Mouse (Mus musculus): ENCODE results near the gene I830077J02Rik. TPM values are rescaled to one million over a fixed set of nuclear protein-coding genes. Genes with fewer than 3 reads are reported as not detected.
A peak's percentile ranks its signal among the peaks of the same experiment; 100 is the strongest.

I830077J02Rik gene
- polyA plus RNA-seq, 1 experiment from 2014 or later, result 3.2 TPM

GRCm38 (mm10) chr3:105951348-105951747 lies 18.9 kb upstream of the I830077J02Rik start:
- Histone ChIP-seq H3K4me2 (no peak overlapping the region), H3K27me3 (no peaks in the 10 kb centered on the region), H3K9me3 (replicated peaks) (no peaks in the 10 kb centered on the region), H3K4me3 (replicated peaks) (no peak overlapping the region), H3K4me1 (replicated peaks) (peaks cover 12% of the 10 kb centered on the region; the same call in 1 of the 2 replicates), H3K36me3 (replicated peaks) (peaks cover 81% of the 10 kb centered on the region), H3K27ac (replicated peaks) (no peak overlapping the region), H3K9ac (no peak overlapping the region)
- no peak for ATAC-seq (ENCODE audit: insufficient read depth)
- WGBS (ENCODE audit: insufficient replicate concordance), result 84% methylated on average over 7 of the region's 7 CpGs

GRCm38 (mm10) chr3:105936111-105936510 lies 3.6 kb upstream of the I830077J02Rik start:
- H3K9me3 ChIP-seq (replicated peaks), result no peaks in the 10 kb centered on the region
- 78% methylated on average over 4 of the region's 4 CpGs for WGBS (ENCODE audit: insufficient replicate concordance)

GRCm38 (mm10) chr3:105935033-105935432 lies 2.6 kb upstream of the I830077J02Rik start:
- Histone ChIP-seq H3K4me1 (replicated peaks) (0 out of 2 replicates have a peak, but pooled peaks cover 4% of the 10 kb centered on the region), H3K9me3 (replicated peaks) (no peaks in the 10 kb centered on the region), H3K27ac (replicated peaks) (no peak overlapping the region), H3K27me3 (no peaks in the 10 kb centered on the region), H3K4me2 (no peak overlapping the region), H3K4me3 (replicated peaks) (no peak overlapping the region), H3K9ac (no peak overlapping the region), H3K36me3 (replicated peaks) (0 out of 2 replicates have a peak, but pooled peaks cover 8% of the 10 kb centered on the region)
- WGBS (ENCODE audit: insufficient replicate concordance), result 76% methylated on average over 5 of the region's 5 CpGs
- ATAC-seq (ENCODE audit: insufficient read depth), result no peak

More at GRCm38 (mm10) chr3:105936111-105936510, 3.6 kb upstream of the I830077J02Rik start:
- no peak overlapping the region for H3K4me3 ChIP-seq (replicated peaks)
- peaks cover 19% of the 10 kb centered on the region for H3K36me3 ChIP-seq (replicated peaks)
- H3K4me2 ChIP-seq, result no peak overlapping the region
- no peaks in the 10 kb centered on the region for H3K4me1 ChIP-seq (replicated peaks)
- H3K27ac ChIP-seq (replicated peaks), result no peak overlapping the region
- H3K27me3 ChIP-seq, result no peaks in the 10 kb centered on the region
- no peak overlapping the region for H3K9ac ChIP-seq
- no peak for ATAC-seq (ENCODE audit: insufficient read depth)

- Histone ChIP-seq H3K4me1 (replicated peaks) (0 out of 2 replicates have a peak, but pooled peaks cover 7% of the 10 kb centered on the region), H3K9ac (no peak overlapping the region), H3K27ac (replicated peaks) (no peak overlapping the region), H3K36me3 (replicated peaks) (0 out of 2 replicates have a peak, but pooled peaks cover 5% of the 10 kb centered on the region), H3K4me2 (no peak overlapping the region), H3K9me3 (replicated peaks) (no peaks in the 10 kb centered on the region), H3K4me3 (replicated peaks) (no peak overlapping the region), H3K27me3 (no peaks in the 10 kb centered on the region)
- no peak for ATAC-seq (ENCODE audit: insufficient read depth)
- 69% methylated on average over 6 of the region's 6 CpGs for WGBS (ENCODE audit: insufficient replicate concordance)
Measured at GRCm38 (mm10) chr3:105933926-105934325, 1.5 kb upstream of the I830077J02Rik start.

GRCm38 (mm10) chr3:105931095-105931494 lies 1.4 kb downstream of the I830077J02Rik start:
- 35% methylated on average over 2 of the region's 2 CpGs for WGBS (ENCODE audit: insufficient replicate concordance)
- no peak for ATAC-seq (ENCODE audit: insufficient read depth)
- Histone ChIP-seq H3K4me2 (peak overlapping the region; percentile 23), H3K4me1 (replicated peaks) (peaks cover 7% of the 10 kb centered on the region; the same call in 1 of the 2 replicates), H3K27me3 (no peaks in the 10 kb centered on the region), H3K4me3 (replicated peaks) (peak overlapping the region; percentile 9; the same call in 1 of the 2 replicates), H3K9ac (no peak overlapping the region), H3K27ac (replicated peaks) (no peak overlapping the region), H3K9me3 (replicated peaks) (no peaks in the 10 kb centered on the region), H3K36me3 (replicated peaks) (no peaks in the 10 kb centered on the region)

- no peaks in the 10 kb centered on the region for H3K27me3 ChIP-seq
- no peak overlapping the region for H3K4me3 ChIP-seq (replicated peaks)
- no peak for ATAC-seq (ENCODE audit: insufficient read depth)
- no peaks in the 10 kb centered on the region for H3K36me3 ChIP-seq (replicated peaks)
- H3K4me2 ChIP-seq, result no peak overlapping the region
- H3K4me1 ChIP-seq (replicated peaks), result peaks cover 14% of the 10 kb centered on the region
- no peak overlapping the region for H3K9ac ChIP-seq
- H3K27ac ChIP-seq (replicated peaks), result no peak overlapping the region
- 43% methylated on average over 7 of the region's 7 CpGs for WGBS (ENCODE audit: insufficient replicate concordance)
- H3K9me3 ChIP-seq (replicated peaks), result no peaks in the 10 kb centered on the region
Measured at GRCm38 (mm10) chr3:105929821-105930220, 2.6 kb downstream of the I830077J02Rik start.

GRCm38 (mm10) chr3:105928781-105929180 lies 3.7 kb downstream of the I830077J02Rik start:
- H3K9me3 ChIP-seq (replicated peaks), result no peaks in the 10 kb centered on the region

GRCm38 (mm10) chr3:105928195-105928569 lies 4.3 kb downstream of the I830077J02Rik start:
- H3K4me1 ChIP-seq (replicated peaks), result peaks cover 19% of the 10 kb centered on the region
- WGBS (ENCODE audit: insufficient replicate concordance), result 58% methylated on average over 3 of the region's 3 CpGs

More at GRCm38 (mm10) chr3:105928781-105929180, 3.7 kb downstream of the I830077J02Rik start:
- Histone ChIP-seq H3K4me3 (replicated peaks) (no peak overlapping the region), H3K4me2 (no peak overlapping the region), H3K4me1 (replicated peaks) (peaks cover 19% of the 10 kb centered on the region), H3K36me3 (replicated peaks) (no peaks in the 10 kb centered on the region), H3K27ac (replicated peaks) (no peak overlapping the region), H3K27me3 (no peaks in the 10 kb centered on the region), H3K9ac (no peak overlapping the region)
- WGBS (ENCODE audit: insufficient replicate concordance), result 73% methylated on average over 6 of the region's 6 CpGs
- no peak for ATAC-seq (ENCODE audit: insufficient read depth)

GRCm38 (mm10) chr3:105927561-105928194 lies 4.8 kb downstream of the I830077J02Rik start:
- no peak overlapping the region for H3K4me2 ChIP-seq
- H3K27ac ChIP-seq (replicated peaks), result no peak overlapping the region
- H3K4me3 ChIP-seq (replicated peaks), result no peak overlapping the region
- no peaks in the 10 kb centered on the region for H3K36me3 ChIP-seq (replicated peaks)
- no peak for ATAC-seq (ENCODE audit: insufficient read depth)
- no peaks in the 10 kb centered on the region for H3K27me3 ChIP-seq
- peaks cover 19% of the 10 kb centered on the region for H3K4me1 ChIP-seq (replicated peaks)
- WGBS (ENCODE audit: insufficient replicate concordance), result 69% methylated on average over 7 of the region's 7 CpGs
- no peaks in the 10 kb centered on the region for H3K9me3 ChIP-seq (replicated peaks)
- H3K9ac ChIP-seq, result no peak overlapping the region

More at GRCm38 (mm10) chr3:105928195-105928569, 4.3 kb downstream of the I830077J02Rik start:
- Histone ChIP-seq H3K27me3 (no peaks in the 10 kb centered on the region), H3K9ac (no peak overlapping the region), H3K4me2 (no peak overlapping the region), H3K9me3 (replicated peaks) (no peaks in the 10 kb centered on the region), H3K36me3 (replicated peaks) (no peaks in the 10 kb centered on the region), H3K4me3 (replicated peaks) (no peak overlapping the region), H3K27ac (replicated peaks) (no peak overlapping the region)
- ATAC-seq (ENCODE audit: insufficient read depth), result no peak

GRCm38 (mm10) chr3:105924616-105925015 lies 7.8 kb downstream of the I830077J02Rik start:
- Histone ChIP-seq H3K9me3 (replicated peaks) (no peaks in the 10 kb centered on the region), H3K4me1 (replicated peaks) (peaks cover 16% of the 10 kb centered on the region), H3K4me3 (replicated peaks) (no peak overlapping the region), H3K36me3 (replicated peaks) (no peaks in the 10 kb centered on the region), H3K4me2 (no peak overlapping the region), H3K27ac (replicated peaks) (no peak overlapping the region), H3K9ac (no peak overlapping the region), H3K27me3 (no peaks in the 10 kb centered on the region)
- WGBS (ENCODE audit: insufficient replicate concordance), result 49% methylated on average over 9 of the region's 9 CpGs
- ATAC-seq (ENCODE audit: insufficient read depth), result peak; percentile 61; the same call in 1 of the 2 replicates

- Histone ChIP-seq H3K27me3 (no peaks in the 10 kb centered on the region), H3K9ac (no peak overlapping the region), H3K4me3 (replicated peaks) (no peak overlapping the region), H3K9me3 (replicated peaks) (no peaks in the 10 kb centered on the region), H3K27ac (replicated peaks) (no peak overlapping the region), H3K36me3 (replicated peaks) (no peaks in the 10 kb centered on the region), H3K4me1 (replicated peaks) (peaks cover 31% of the 10 kb centered on the region), H3K4me2 (no peak overlapping the region)
- 48% methylated on average over 2 of the region's 2 CpGs for WGBS (ENCODE audit: insufficient replicate concordance)
- ATAC-seq (ENCODE audit: insufficient read depth), result no peak
Measured at GRCm38 (mm10) chr3:105921959-105922358, 10.5 kb downstream of the I830077J02Rik start.
